Mouse (Mus musculus) hindbrain, embryonic 12.5 days (tissue): ENCODE results near the gene Hoxa13. TPM values are rescaled to one million over a fixed set of nuclear protein-coding genes. Genes with fewer than 3 reads are reported as not detected.

ENCODE experiments used
- ATAC-seq: fragments of 200-750 bp; cut with Nextera tagmentation; 2 replicates; pipeline ENCODE4 v1.8.0; 2017; ENCODE audit warnings: moderate TSS enrichment; ENCODE audit not compliant: low FRiP score
- H3K27ac ChIP-seq: fragments of 300-500 bp; sonication (generic); 2 replicates; pipeline ENCODE4 v1.5.1; 2016; ENCODE audit warnings: mild to moderate bottlenecking
- H3K27me3 ChIP-seq: fragments of 300-500 bp; sonication (generic); 2 replicates; pipeline ENCODE4 v1.6.1; 2016; ENCODE audit warnings: mild to moderate bottlenecking
- H3K36me3 ChIP-seq: fragments of 300-500 bp; sonication (generic); 2 replicates; pipeline ENCODE4 v1.6.1; 2016; ENCODE audit warnings: mild to moderate bottlenecking
- H3K4me1 ChIP-seq: fragments of 300-500 bp; sonication (generic); 2 replicates; pipeline ENCODE4 v1.6.1; 2016
- H3K4me2 ChIP-seq: fragments of 300-500 bp; sonication (generic); replicated peaks from 2 replicates; pipeline ENCODE4 v1.6.1; 2016; ENCODE audit warnings: mild to moderate bottlenecking
- H3K4me3 ChIP-seq: fragments of 300-500 bp; sonication (generic); 2 replicates; pipeline ENCODE4 v1.5.1; 2016; ENCODE audit warnings: mild to moderate bottlenecking
- H3K9ac ChIP-seq: fragments of 300-500 bp; sonication (generic); 2 replicates; pipeline ENCODE4 v1.6.1; 2016; ENCODE audit warnings: mild to moderate bottlenecking, moderate library complexity
- H3K9me3 ChIP-seq: fragments of 300-500 bp; sonication (generic); replicated peaks from 2 replicates; pipeline ENCODE4 v1.6.1; 2016; ENCODE audit warnings: mild to moderate bottlenecking
- WGBS: fragments of 180-500 bp; shearing (Covaris S2); methylation state at CpG from one replicate; pipeline ENCODE4 v1.1.7; 2016; 5-methylcytosine and 5-hydroxymethylcytosine counted together
- polyA plus RNA-seq: library from polyadenylated mRNA; unstranded; fragments of >200 nt; fragmentation: Nextera tagmentation; extraction: Ambion mirVana; gene quantifications from 2 replicates; pipeline ENCODE4 v1.2.1, GENCODE M21; 2016

Gene Hoxa13
- not detected in 2 replicates for polyA plus RNA-seq

DNA sequence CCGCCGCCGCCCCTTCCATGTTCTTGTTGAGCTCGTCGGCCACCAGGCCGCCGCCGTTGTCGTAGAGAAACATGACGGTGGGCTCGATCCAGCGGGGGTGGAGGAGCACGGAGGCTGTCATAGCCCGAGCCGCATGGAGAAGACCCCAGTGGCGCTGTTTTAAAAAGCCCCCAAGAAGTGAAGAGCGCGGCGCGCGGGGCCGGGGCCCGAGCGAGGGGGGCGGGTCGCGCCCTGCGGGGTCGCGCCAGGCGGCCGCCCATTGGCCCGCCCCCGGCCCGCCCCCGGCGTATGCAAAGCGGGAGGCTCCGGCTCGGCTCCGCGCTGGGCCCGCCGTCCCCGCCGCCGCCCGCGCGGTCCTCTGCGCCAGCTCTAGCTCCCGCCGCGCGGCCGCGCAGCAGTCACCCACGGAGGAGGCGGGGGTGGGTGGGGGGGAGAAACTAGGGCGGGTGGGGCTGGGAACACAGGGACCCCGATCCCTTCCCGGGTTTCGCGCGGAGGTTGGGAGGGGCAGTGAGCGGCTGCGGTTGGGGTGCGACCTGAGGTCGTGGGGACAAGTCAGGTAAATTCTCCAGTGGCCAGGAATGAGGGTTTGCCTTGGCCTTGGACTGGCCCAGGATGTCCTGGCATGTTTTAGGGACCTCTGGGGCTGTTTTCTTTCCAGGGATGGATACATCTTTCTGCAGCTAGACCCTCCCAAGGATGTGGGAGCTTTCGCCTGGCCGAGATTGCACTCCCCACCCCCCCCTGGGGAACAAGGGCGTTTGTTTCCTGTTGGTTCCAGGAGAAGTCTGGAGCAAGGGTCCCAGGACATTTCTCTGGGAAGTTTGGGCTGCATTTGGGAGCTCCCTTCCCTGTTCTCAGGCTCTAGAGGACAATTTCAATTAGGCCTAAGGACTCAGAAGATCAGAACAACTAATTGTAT lies at the start of gene Hoxa13:
Gene Hoxa13, minus strand, starts transcription at position 227 of the 922 bp plus-strand sequence.
- peak within 1 kb of the TSS; percentile 26 for H3K4me3 ChIP-seq
- H3K9ac ChIP-seq = no peak within 1 kb of the TSS
- ATAC-seq = no peak
- H3K4me2 ChIP-seq = peak within 1 kb of the TSS; percentile 41
- H3K4me1 ChIP-seq = peaks cover 9% of the 10 kb centered on the region
- WGBS = 2% methylated on average over 44 of the region's 72 CpGs
- no peaks in the 10 kb centered on the region for H3K9me3 ChIP-seq
- H3K36me3 ChIP-seq = no peaks in the 10 kb centered on the region
- no peak within 1 kb of the TSS for H3K27ac ChIP-seq
- H3K27me3 ChIP-seq = peaks cover 90% of the 10 kb centered on the region

DNA sequence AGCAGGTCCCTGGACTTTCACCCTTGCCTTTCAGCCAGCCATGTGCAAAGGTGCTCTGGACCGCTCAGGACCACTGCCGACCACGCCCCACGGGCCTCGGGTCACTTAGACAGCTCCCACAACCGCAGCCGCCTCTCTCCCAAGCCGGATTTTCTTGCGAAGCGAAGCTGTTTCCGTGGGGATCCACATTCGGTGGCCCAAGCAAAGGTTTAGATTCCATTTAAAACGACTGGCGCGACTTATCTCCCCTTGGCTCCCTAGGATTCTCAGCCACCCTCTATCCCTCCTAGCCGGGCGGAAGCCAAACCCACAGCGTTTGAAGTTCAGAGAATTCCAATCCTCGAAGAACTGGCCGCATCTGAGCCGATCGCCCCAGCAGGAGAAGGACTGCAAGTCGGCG lies 49.7 kb upstream of the Hoxa13 start:
- H3K4me2 ChIP-seq = peak overlapping the region; percentile 38
- H3K9me3 ChIP-seq = no peaks in the 10 kb centered on the region
- peak overlapping the region; percentile 46; the same call in 1 of the 2 replicates for H3K9ac ChIP-seq
- ATAC-seq = no peak
- under 1% methylated on average over 24 of the region's 24 CpGs for WGBS
- peak overlapping the region; percentile 9 for H3K4me3 ChIP-seq
- peaks cover 8% of the 10 kb centered on the region for H3K4me1 ChIP-seq
- H3K36me3 ChIP-seq = no peaks in the 10 kb centered on the region
- no peak overlapping the region for H3K27ac ChIP-seq
- H3K27me3 ChIP-seq = peaks cover 96% of the 10 kb centered on the region

DNA sequence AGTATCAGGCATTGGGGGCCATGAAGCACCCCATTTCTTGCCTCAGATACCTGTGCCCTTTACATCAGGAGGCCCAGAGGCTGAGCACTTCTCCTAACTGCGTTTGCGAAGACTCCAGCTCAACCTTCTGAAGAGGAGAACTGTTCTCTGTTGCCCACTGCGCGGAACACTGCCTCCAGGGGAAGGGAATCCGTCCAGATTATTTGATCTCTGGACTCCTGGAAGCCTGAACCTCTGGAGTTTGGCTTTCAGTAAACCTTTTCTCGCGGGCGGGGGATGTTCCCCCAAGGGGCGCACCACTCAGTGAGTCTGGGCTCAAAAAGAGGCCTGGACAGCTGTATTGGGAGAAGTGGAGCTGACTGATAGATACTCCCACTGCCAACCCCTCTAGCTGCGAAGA lies 49.1 kb upstream of the Hoxa13 start:
- no peaks in the 10 kb centered on the region for H3K9me3 ChIP-seq
- WGBS = 10% methylated on average over 10 of the region's 10 CpGs
- no peak overlapping the region for H3K9ac ChIP-seq
- no peak for ATAC-seq
- peaks cover 8% of the 10 kb centered on the region for H3K4me1 ChIP-seq
- H3K27ac ChIP-seq = no peak overlapping the region
- peaks cover 96% of the 10 kb centered on the region for H3K27me3 ChIP-seq
- H3K4me3 ChIP-seq = peak overlapping the region; percentile 9; the same call in 1 of the 2 replicates
- H3K36me3 ChIP-seq = no peaks in the 10 kb centered on the region
- peak overlapping the region; percentile 38 for H3K4me2 ChIP-seq

DNA sequence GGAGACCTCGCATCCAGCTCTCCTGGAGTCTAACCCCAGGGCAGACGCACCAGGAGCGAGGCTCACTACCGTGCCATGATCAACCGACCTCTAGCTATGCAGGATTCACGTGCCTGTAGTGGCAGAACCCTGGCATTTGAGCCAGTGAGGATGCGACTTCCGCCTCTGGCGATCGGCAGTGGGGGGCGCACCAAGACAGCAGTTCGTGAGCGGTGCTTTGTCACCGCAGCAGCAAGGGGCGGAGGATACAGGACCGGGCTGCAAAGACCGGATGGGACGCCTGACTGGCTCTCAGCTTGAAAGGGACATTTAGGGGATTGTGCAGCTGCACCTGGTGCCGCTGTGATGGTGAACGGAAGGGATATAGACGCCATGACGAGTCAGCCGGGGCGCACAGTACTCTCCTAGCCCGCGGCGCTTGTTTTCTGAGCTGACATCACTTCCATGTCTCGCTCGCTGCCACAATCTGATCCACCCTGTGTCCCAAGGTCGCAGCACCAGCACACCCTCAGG lies 45.3 kb upstream of the Hoxa13 start:
- H3K9ac ChIP-seq = peak overlapping the region; percentile 50
- 1% methylated on average over 30 of the region's 30 CpGs for WGBS
- peaks cover 8% of the 10 kb centered on the region for H3K4me1 ChIP-seq
- ATAC-seq = peak; percentile 88
- H3K9me3 ChIP-seq = no peaks in the 10 kb centered on the region
- H3K27me3 ChIP-seq = peaks cover 89% of the 10 kb centered on the region
- peak overlapping the region; percentile 63 for H3K4me2 ChIP-seq
- H3K27ac ChIP-seq = no peak overlapping the region; the same call in 1 of the 2 replicates
- no peaks in the 10 kb centered on the region for H3K36me3 ChIP-seq
- peak overlapping the region; percentile 36 for H3K4me3 ChIP-seq

DNA sequence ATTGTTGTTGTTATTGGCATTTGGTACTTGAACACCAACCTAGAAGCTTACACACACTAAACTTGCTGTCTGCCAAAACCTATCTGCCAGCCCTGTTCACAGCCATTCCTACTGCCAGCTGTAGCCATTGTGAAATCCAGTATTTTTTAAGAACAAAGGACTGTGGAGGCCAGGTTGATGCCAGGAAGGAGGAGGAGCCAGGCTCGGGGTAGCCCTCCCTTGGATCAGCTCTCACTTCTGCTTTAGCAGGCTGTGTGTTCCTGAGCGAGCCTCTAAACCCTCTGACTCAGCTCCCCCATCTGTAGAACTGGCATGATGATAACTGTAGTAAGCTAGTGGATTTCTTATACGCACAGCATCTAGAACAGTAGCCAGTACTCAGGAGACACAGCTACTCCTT lies 42.7 kb upstream of the Hoxa13 start:
- WGBS = 56% methylated on average over 3 of the region's 3 CpGs
- Histone ChIP-seq H3K9ac (no peak overlapping the region), H3K4me1 (peaks cover 8% of the 10 kb centered on the region), H3K27ac (no peak overlapping the region), H3K4me3 (no peak overlapping the region), H3K4me2 (no peak overlapping the region), H3K27me3 (peaks cover 88% of the 10 kb centered on the region), H3K9me3 (no peaks in the 10 kb centered on the region), H3K36me3 (no peaks in the 10 kb centered on the region)
- no peak for ATAC-seq

DNA sequence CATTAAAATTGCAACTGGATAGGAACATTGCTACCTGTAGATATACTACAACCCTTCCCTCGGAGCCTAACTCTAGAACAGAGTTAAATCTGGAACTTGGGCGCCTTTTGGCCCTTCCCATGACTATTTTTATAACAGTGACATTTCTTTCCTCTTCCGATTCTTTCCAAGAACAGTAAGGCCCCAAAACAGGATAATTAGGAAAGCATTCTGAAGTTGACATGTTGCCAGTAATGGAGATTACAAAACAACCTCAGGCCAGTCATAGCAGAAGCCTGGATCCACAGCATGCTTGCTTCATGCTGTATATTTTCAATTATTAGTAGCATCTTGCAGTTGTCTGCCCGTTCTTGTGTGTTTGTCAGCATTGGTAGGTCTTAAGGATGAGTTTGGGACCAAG lies 40.1 kb upstream of the Hoxa13 start:
- H3K9ac ChIP-seq = no peak overlapping the region
- H3K36me3 ChIP-seq = no peaks in the 10 kb centered on the region
- peaks cover 85% of the 10 kb centered on the region for H3K27me3 ChIP-seq
- peaks cover 3% of the 10 kb centered on the region for H3K4me1 ChIP-seq
- ATAC-seq = no peak
- WGBS = 80% methylated on average over 4 of the region's 4 CpGs
- no peaks in the 10 kb centered on the region for H3K9me3 ChIP-seq
- H3K4me2 ChIP-seq = no peak overlapping the region
- no peak overlapping the region for H3K27ac ChIP-seq
- H3K4me3 ChIP-seq = no peak overlapping the region

DNA sequence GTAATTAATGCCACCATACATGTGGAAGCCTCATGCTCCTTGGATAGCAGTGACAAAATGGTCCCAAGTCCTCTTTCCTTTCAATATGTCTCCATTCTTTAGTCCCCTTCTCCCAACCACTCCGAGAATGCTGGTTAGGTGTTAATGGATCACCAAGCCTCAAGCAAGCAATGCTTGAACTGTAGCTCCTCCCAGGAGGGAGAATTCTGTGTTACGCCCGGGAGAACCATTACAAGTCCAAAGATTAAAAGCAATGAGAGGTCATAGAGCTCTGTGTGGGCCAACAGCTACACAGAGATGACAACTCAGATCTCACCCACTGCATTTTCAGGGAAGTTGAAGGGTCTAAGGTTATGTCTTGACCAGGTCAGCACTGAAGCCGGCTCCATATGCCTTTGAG lies 37.8 kb upstream of the Hoxa13 start:
- Histone ChIP-seq H3K9ac (no peak overlapping the region), H3K9me3 (no peaks in the 10 kb centered on the region), H3K27me3 (peaks cover 85% of the 10 kb centered on the region), H3K27ac (no peak overlapping the region), H3K4me3 (no peak overlapping the region), H3K4me2 (no peak overlapping the region), H3K36me3 (no peaks in the 10 kb centered on the region), H3K4me1 (no peaks in the 10 kb centered on the region)
- no peak for ATAC-seq
- whole genome bisulfite sequencing = 78% methylated on average over 4 of the region's 4 CpGs

DNA sequence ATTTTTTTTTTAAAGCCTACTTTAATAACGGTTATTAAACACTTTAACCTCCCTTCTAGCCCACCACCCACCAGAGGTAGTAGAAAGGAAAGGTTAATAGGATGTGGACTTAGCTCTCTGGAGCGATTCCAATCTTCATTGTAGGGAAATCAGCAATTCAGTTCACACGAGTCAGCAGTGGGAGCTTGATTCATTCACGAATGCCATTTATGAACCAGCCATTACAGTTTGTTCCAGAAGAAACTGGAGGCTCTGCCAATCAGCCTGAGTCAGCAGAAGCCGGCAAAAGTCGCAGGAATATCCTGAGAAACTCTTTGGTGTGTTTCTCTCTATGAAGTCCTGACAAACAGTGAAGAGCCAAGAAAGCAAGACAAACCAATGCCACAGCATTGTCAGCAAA lies 33.9 kb upstream of the Hoxa13 start:
- H3K4me2 ChIP-seq = no peak overlapping the region
- 75% methylated on average over 6 of the region's 6 CpGs for whole genome bisulfite sequencing
- no peak overlapping the region for H3K9ac ChIP-seq
- no peaks in the 10 kb centered on the region for H3K4me1 ChIP-seq
- H3K9me3 ChIP-seq = no peaks in the 10 kb centered on the region
- H3K27ac ChIP-seq = no peak overlapping the region
- no peaks in the 10 kb centered on the region for H3K36me3 ChIP-seq
- no peak for ATAC-seq
- peaks cover 92% of the 10 kb centered on the region for H3K27me3 ChIP-seq
- H3K4me3 ChIP-seq = no peak overlapping the region

DNA sequence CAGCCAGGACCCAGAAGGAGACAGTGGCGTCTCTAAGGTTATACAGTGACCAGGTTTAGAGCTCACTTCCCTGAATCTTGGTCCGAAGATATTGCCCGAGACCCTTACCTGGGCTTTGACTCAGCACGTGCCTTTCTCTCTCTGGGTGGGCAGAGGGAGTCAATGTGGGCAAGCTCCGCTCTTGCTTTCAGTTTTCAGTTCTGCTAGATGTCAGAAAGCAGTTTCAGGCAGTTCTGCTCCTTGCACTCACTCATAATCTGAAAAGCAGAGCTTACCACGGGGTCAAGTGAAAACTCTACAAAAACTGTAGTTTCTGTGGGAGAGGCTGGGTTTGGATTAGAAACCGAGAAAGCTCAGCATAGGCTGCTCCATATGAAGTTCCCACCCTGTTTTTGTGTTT lies 31.6 kb upstream of the Hoxa13 start:
- Histone ChIP-seq H3K27ac (no peak overlapping the region), H3K9ac (no peak overlapping the region), H3K36me3 (no peaks in the 10 kb centered on the region), H3K4me3 (no peak overlapping the region), H3K9me3 (no peaks in the 10 kb centered on the region), H3K27me3 (peaks cover 92% of the 10 kb centered on the region), H3K4me1 (no peaks in the 10 kb centered on the region), H3K4me2 (no peak overlapping the region)
- ATAC-seq = no peak
- WGBS = 53% methylated on average over 7 of the region's 7 CpGs

DNA sequence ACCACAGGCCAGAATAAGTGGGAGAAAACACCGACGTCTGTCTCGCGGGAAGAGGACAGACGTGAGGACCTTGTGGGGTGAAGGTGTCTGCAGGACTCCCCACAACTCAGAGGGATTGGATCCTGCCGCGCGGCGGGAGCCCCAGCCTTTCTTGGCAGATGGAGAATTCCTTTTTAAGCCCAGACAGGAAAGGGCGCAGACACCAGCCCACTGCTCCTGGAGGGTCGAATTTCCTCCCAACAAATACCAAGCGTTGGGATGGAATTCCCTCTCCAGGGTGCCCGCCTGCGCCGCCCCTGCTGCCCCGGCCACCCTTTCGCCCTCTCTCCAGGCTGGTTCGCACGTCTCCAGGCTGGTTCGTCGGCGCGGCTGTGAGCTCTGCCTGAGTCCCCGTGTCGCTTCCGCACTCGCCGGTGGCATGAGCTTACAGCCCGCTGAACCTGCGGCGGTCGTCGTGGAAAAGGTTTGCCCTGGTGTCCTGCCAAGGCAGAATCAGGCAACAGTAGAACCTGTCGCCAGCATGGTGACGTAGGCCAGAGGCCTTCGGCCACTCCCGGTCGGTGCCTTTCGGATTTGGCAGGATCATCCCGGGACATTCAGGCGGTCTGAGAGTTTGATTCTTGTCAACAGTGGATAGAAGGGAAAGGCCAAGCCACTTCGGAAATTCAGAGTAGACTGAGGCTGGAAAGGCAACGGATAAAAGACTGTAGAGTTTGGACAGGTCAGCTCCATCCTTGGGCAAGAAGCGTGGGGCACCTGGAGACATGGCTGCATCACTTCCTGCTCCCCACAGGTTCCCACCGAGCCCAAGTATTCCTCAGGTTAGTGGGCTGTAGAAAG lies 30.6 kb upstream of the Hoxa13 start:
- peak overlapping the region; percentile 32 for H3K4me2 ChIP-seq
- H3K9ac ChIP-seq = no peak overlapping the region
- H3K4me3 ChIP-seq = peak overlapping the region; percentile 15; the same call in 1 of the 2 replicates
- WGBS = 2% methylated on average over 45 of the region's 45 CpGs
- peaks cover 89% of the 10 kb centered on the region for H3K27me3 ChIP-seq
- no peaks in the 10 kb centered on the region for H3K9me3 ChIP-seq
- H3K4me1 ChIP-seq = no peaks in the 10 kb centered on the region
- ATAC-seq = no peak
- no peaks in the 10 kb centered on the region for H3K36me3 ChIP-seq
- no peak overlapping the region for H3K27ac ChIP-seq

DNA sequence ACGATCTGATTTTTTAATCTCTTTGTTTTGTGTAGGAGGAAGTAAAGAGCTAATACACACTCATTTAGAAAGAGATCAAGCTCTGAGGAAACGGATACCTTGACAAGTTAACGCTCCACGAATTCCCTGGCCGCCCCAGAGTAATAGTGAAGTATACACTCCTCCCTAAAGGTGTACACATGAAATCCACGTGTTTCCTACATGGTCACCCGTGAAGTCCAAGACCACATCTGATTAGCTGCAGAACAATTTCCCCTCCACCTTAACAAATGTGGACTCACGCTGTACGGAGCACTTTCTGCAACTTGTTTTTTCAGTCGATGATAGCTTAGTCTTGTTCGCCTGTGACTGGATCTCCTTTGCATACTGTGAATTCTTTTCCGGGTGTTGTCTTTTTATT lies 29.5 kb upstream of the Hoxa13 start:
- no peaks in the 10 kb centered on the region for H3K36me3 ChIP-seq
- no peak overlapping the region for H3K4me2 ChIP-seq
- H3K4me3 ChIP-seq = no peak overlapping the region
- no peak for ATAC-seq
- no peak overlapping the region for H3K9ac ChIP-seq
- H3K4me1 ChIP-seq = no peaks in the 10 kb centered on the region
- H3K9me3 ChIP-seq = no peaks in the 10 kb centered on the region
- 16% methylated on average over 12 of the region's 12 CpGs for WGBS
- H3K27ac ChIP-seq = no peak overlapping the region
- H3K27me3 ChIP-seq = peaks cover 80% of the 10 kb centered on the region

DNA sequence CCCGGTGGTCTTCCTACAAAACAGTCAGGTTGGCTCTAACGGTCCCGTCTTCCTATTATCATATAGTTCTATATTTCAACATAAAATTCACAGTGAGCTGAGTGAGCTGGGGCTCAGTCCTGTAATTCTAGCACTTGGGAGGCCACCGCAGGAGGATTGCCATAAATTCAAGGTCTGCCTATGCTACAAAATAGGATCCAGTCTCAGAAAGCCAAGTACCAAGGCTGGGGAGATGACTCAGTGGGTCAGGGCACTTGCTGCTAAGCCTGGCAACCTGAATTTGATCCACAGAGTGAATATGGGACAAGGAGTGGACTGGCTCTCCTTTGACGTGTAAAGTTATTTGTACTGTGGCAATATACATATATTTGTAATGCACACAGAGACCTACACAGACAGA lies 23.2 kb upstream of the Hoxa13 start:
- Histone ChIP-seq H3K9ac (no peak overlapping the region), H3K4me2 (no peak overlapping the region), H3K9me3 (no peaks in the 10 kb centered on the region), H3K27ac (no peak overlapping the region), H3K27me3 (peaks cover 61% of the 10 kb centered on the region), H3K4me3 (no peak overlapping the region), H3K4me1 (no peaks in the 10 kb centered on the region), H3K36me3 (no peaks in the 10 kb centered on the region)
- WGBS = 87% methylated on average over 5 of the region's 5 CpGs
- ATAC-seq = no peak
